Mouse (Mus musculus) hindbrain, embryonic 14.5 days (tissue): Measurements from ENCODE around the gene 1110059G10Rik. TPM values are rescaled to one million over a fixed set of nuclear protein-coding genes. Genes with fewer than 3 reads are reported as not detected.

Experiments used
- polyA plus RNA-seq: library from polyadenylated mRNA; unstranded; fragments of >200 nt; fragmentation: Nextera tagmentation; extraction: Ambion mirVana; gene quantifications from 2 replicates; pipeline ENCODE4 v1.2.1, GENCODE M21; 2014

Gene 1110059G10Rik
- polyA plus RNA-seq, 1 experiment from 2014 or later: 33.9 TPM

Other genes with a start within 250 kb of the 1110059G10Rik start
- gene Topaz1, start 203.7 kb downstream of the 1110059G10Rik start, polyA plus RNA-seq: not detected in 2 replicates
- 8.3 and 10.2 TPM in 2 replicates for gene Tcaim, start 145.5 kb downstream of the 1110059G10Rik start, polyA plus RNA-seq
- 0.56 and 0.95 TPM in 2 replicates for gene Gm35549, start 107.0 kb downstream of the 1110059G10Rik start, polyA plus RNA-seq
- gene Zfp445, start 85.0 kb downstream of the 1110059G10Rik start, polyA plus RNA-seq: 97.7 and 104 TPM in 2 replicates
- gene Zkscan7, start 65.3 kb downstream of the 1110059G10Rik start, polyA plus RNA-seq: 1.9 and 2.2 TPM in 2 replicates
- 16.1 and 17.0 TPM in 2 replicates for gene Zfp105, start 27.9 kb downstream of the 1110059G10Rik start, polyA plus RNA-seq
- 9.2 and 9.3 TPM in 2 replicates for gene Kif15, start within 50 bp of the 1110059G10Rik start, polyA plus RNA-seq
- 27.6 and 29.8 TPM in 2 replicates for gene Tmem42, start 70.3 kb upstream of the 1110059G10Rik start, polyA plus RNA-seq
- gene Tgm4, start 83.7 kb upstream of the 1110059G10Rik start, polyA plus RNA-seq: 0.30 and 0.68 TPM in 2 replicates
- gene Zdhhc3, start 162.2 kb upstream of the 1110059G10Rik start, polyA plus RNA-seq: 63.6 and 71.7 TPM in 2 replicates
- 73.2 and 76.4 TPM in 2 replicates for gene Exosc7, start 162.2 kb upstream of the 1110059G10Rik start, polyA plus RNA-seq
- gene Clec3b, start 199.9 kb upstream of the 1110059G10Rik start, polyA plus RNA-seq: 0.60 and 0.64 TPM in 2 replicates